Mouse (Mus musculus): ENCODE results near the gene Nckap5. TPM values are rescaled to one million over a fixed set of nuclear protein-coding genes. Genes with fewer than 3 reads are reported as not detected.
A peak's percentile ranks its signal among the peaks of the same experiment; 100 is the strongest.

The Nckap5 gene
- polyA plus RNA-seq, 1 experiment from 2014 or later, result 5.1 TPM

GRCm38 (mm10) chr1:126616964-126617363, 213.6 kb downstream of the Nckap5 start:
- WGBS, result 53% methylated on average over 5 of the region's 5 CpGs
- no peak overlapping the region for H3K27ac ChIP-seq (replicated peaks)
- no peaks in the 10 kb centered on the region for H3K36me3 ChIP-seq
- no peak overlapping the region for H3K4me2 ChIP-seq
- no peaks in the 10 kb centered on the region for H3K27me3 ChIP-seq (replicated peaks)
- peaks cover 11% of the 10 kb centered on the region for H3K4me1 ChIP-seq
- H3K4me3 ChIP-seq, result no peak overlapping the region
- no peak overlapping the region for H3K9ac ChIP-seq
- no peak for ATAC-seq (ENCODE audit: extremely low read depth, insufficient number of reproducible peaks, low FRiP score, low TSS enrichment)
- peaks cover 7% of the 10 kb centered on the region; the same call in 1 of the 2 replicates for H3K9me3 ChIP-seq

- Histone ChIP-seq H3K36me3 (no peaks in the 10 kb centered on the region), H3K4me2 (no peak overlapping the region), H3K9me3 (peaks cover 7% of the 10 kb centered on the region; the same call in 1 of the 2 replicates), H3K4me1 (peaks cover 11% of the 10 kb centered on the region), H3K4me3 (no peak overlapping the region), H3K27me3 (replicated peaks) (no peaks in the 10 kb centered on the region), H3K9ac (no peak overlapping the region), H3K27ac (replicated peaks) (no peak overlapping the region)
- no peak for ATAC-seq (ENCODE audit: extremely low read depth, insufficient number of reproducible peaks, low FRiP score, low TSS enrichment)
- 76% methylated on average over 4 of the region's 4 CpGs for WGBS
Measured at GRCm38 (mm10) chr1:126612916-126613315, 217.7 kb downstream of the Nckap5 start.

GRCm38 (mm10) chr1:126608586-126608985, 222.0 kb downstream of the Nckap5 start:
- Histone ChIP-seq H3K9me3 (no peaks in the 10 kb centered on the region), H3K9ac (no peak overlapping the region), H3K36me3 (no peaks in the 10 kb centered on the region), H3K4me2 (no peak overlapping the region), H3K27ac (replicated peaks) (no peak overlapping the region), H3K4me3 (no peak overlapping the region), H3K27me3 (replicated peaks) (no peaks in the 10 kb centered on the region), H3K4me1 (no peaks in the 10 kb centered on the region)
- whole genome bisulfite sequencing, result 87% methylated on average over 4 of the region's 4 CpGs
- no peak for ATAC-seq (ENCODE audit: extremely low read depth, insufficient number of reproducible peaks, low FRiP score, low TSS enrichment)

- peaks cover 3% of the 10 kb centered on the region; the same call in 1 of the 2 replicates for H3K4me1 ChIP-seq
- ATAC-seq (ENCODE audit: extremely low read depth, insufficient number of reproducible peaks, low FRiP score, low TSS enrichment), result no peak
- 86% methylated on average over 14 of the region's 14 CpGs for WGBS
- H3K4me2 ChIP-seq, result no peak overlapping the region
- no peak overlapping the region for H3K9ac ChIP-seq
- H3K27me3 ChIP-seq (replicated peaks), result no peaks in the 10 kb centered on the region; the same call in 1 of the 2 replicates
- no peak overlapping the region for H3K4me3 ChIP-seq
- H3K36me3 ChIP-seq, result no peaks in the 10 kb centered on the region
- no peak overlapping the region for H3K27ac ChIP-seq (replicated peaks)
- no peaks in the 10 kb centered on the region for H3K9me3 ChIP-seq
Measured at GRCm38 (mm10) chr1:126606189-126607080, 224.2 kb downstream of the Nckap5 start.

GRCm38 (mm10) chr1:126604551-126604950, 226.0 kb downstream of the Nckap5 start:
- no peak overlapping the region for H3K27ac ChIP-seq (replicated peaks)
- 70% methylated on average over 9 of the region's 9 CpGs for WGBS

GRCm38 (mm10) chr1:126603771-126604515, 226.7 kb downstream of the Nckap5 start:
- ATAC-seq (ENCODE audit: extremely low read depth, insufficient number of reproducible peaks, low FRiP score, low TSS enrichment), result no peak
- no peak overlapping the region for H3K9ac ChIP-seq
- no peaks in the 10 kb centered on the region for H3K9me3 ChIP-seq
- no peak overlapping the region for H3K4me2 ChIP-seq
- H3K4me1 ChIP-seq, result peaks cover 3% of the 10 kb centered on the region; the same call in 1 of the 2 replicates
- H3K27ac ChIP-seq (replicated peaks), result no peak overlapping the region
- H3K36me3 ChIP-seq, result no peaks in the 10 kb centered on the region
- no peak overlapping the region for H3K4me3 ChIP-seq
- WGBS, result 78% methylated on average over 7 of the region's 7 CpGs
- no peaks in the 10 kb centered on the region; the same call in 1 of the 2 replicates for H3K27me3 ChIP-seq (replicated peaks)

More at GRCm38 (mm10) chr1:126604551-126604950, 226.0 kb downstream of the Nckap5 start:
- Histone ChIP-seq H3K9me3 (no peaks in the 10 kb centered on the region), H3K4me3 (no peak overlapping the region), H3K27me3 (replicated peaks) (no peaks in the 10 kb centered on the region; the same call in 1 of the 2 replicates), H3K4me1 (peaks cover 3% of the 10 kb centered on the region; the same call in 1 of the 2 replicates), H3K4me2 (no peak overlapping the region), H3K36me3 (no peaks in the 10 kb centered on the region), H3K9ac (no peak overlapping the region)
- ATAC-seq (ENCODE audit: extremely low read depth, insufficient number of reproducible peaks, low FRiP score, low TSS enrichment), result no peak

GRCm38 (mm10) chr1:126600596-126600995, 230.0 kb downstream of the Nckap5 start:
- 77% methylated on average over 4 of the region's 4 CpGs for WGBS
- no peak overlapping the region for H3K4me2 ChIP-seq
- H3K4me1 ChIP-seq, result peaks cover 9% of the 10 kb centered on the region
- H3K9me3 ChIP-seq, result no peaks in the 10 kb centered on the region
- H3K27me3 ChIP-seq (replicated peaks), result no peaks in the 10 kb centered on the region; the same call in 1 of the 2 replicates
- H3K27ac ChIP-seq (replicated peaks), result no peak overlapping the region
- no peak for ATAC-seq (ENCODE audit: extremely low read depth, insufficient number of reproducible peaks, low FRiP score, low TSS enrichment)
- no peak overlapping the region for H3K9ac ChIP-seq
- H3K36me3 ChIP-seq, result no peaks in the 10 kb centered on the region
- no peak overlapping the region for H3K4me3 ChIP-seq

GRCm38 (mm10) chr1:126597376-126597775, 233.2 kb downstream of the Nckap5 start:
- no peaks in the 10 kb centered on the region for H3K36me3 ChIP-seq
- H3K4me3 ChIP-seq, result no peak overlapping the region
- peaks cover 19% of the 10 kb centered on the region for H3K4me1 ChIP-seq
- no peak overlapping the region for H3K27ac ChIP-seq (replicated peaks)
- H3K9ac ChIP-seq, result no peak overlapping the region
- no peaks in the 10 kb centered on the region for H3K27me3 ChIP-seq (replicated peaks)
- no peaks in the 10 kb centered on the region for H3K9me3 ChIP-seq
- H3K4me2 ChIP-seq, result no peak overlapping the region
- 15% methylated on average over 3 of the region's 3 CpGs for WGBS
- no peak for ATAC-seq (ENCODE audit: extremely low read depth, insufficient number of reproducible peaks, low FRiP score, low TSS enrichment)

- Histone ChIP-seq H3K4me1 (peaks cover 19% of the 10 kb centered on the region), H3K9ac (no peak overlapping the region), H3K27me3 (replicated peaks) (peaks cover 4% of the 10 kb centered on the region; the same call in 1 of the 2 replicates), H3K4me2 (no peak overlapping the region), H3K27ac (replicated peaks) (no peak overlapping the region), H3K36me3 (no peaks in the 10 kb centered on the region), H3K4me3 (no peak overlapping the region), H3K9me3 (no peaks in the 10 kb centered on the region)
- 37% methylated on average over 3 of the region's 3 CpGs for WGBS
- ATAC-seq (ENCODE audit: extremely low read depth, insufficient number of reproducible peaks, low FRiP score, low TSS enrichment), result no peak
Measured at GRCm38 (mm10) chr1:126594796-126595195, 235.8 kb downstream of the Nckap5 start.

- H3K36me3 ChIP-seq, result no peaks in the 10 kb centered on the region
- peaks cover 4% of the 10 kb centered on the region; the same call in 1 of the 2 replicates for H3K27me3 ChIP-seq (replicated peaks)
- no peak overlapping the region for H3K4me2 ChIP-seq
- H3K4me3 ChIP-seq, result no peak overlapping the region
- H3K4me1 ChIP-seq, result peaks cover 19% of the 10 kb centered on the region
- 37% methylated on average over 7 of the region's 7 CpGs for WGBS
- H3K27ac ChIP-seq (replicated peaks), result peak overlapping the region; percentile 33
- no peak; the same call in 1 of the 2 replicates for ATAC-seq (ENCODE audit: extremely low read depth, insufficient number of reproducible peaks, low FRiP score, low TSS enrichment)
- no peak overlapping the region for H3K9ac ChIP-seq
- H3K9me3 ChIP-seq, result no peaks in the 10 kb centered on the region
Measured at GRCm38 (mm10) chr1:126593044-126593805, 237.4 kb downstream of the Nckap5 start.

- WGBS, result 83% methylated on average over 3 of the region's 3 CpGs
- Histone ChIP-seq H3K36me3 (no peaks in the 10 kb centered on the region), H3K4me1 (peaks cover 13% of the 10 kb centered on the region), H3K4me3 (no peak overlapping the region), H3K27ac (replicated peaks) (no peak overlapping the region), H3K27me3 (replicated peaks) (peaks cover 10% of the 10 kb centered on the region; the same call in 1 of the 2 replicates), H3K4me2 (no peak overlapping the region), H3K9ac (no peak overlapping the region), H3K9me3 (no peaks in the 10 kb centered on the region)
- ATAC-seq (ENCODE audit: extremely low read depth, insufficient number of reproducible peaks, low FRiP score, low TSS enrichment), result no peak
Measured at GRCm38 (mm10) chr1:126590911-126591310, 239.7 kb downstream of the Nckap5 start.
